16 mouse cellular contexts compared by ENCODE assay signal in genomic region chr8:39833251-39833650, GRCm38 (mm10).
A peak's percentile ranks its signal among the peaks of the same experiment; 100 is the strongest.
DNase-seq lines count a peak whose midpoint lies in the region.
"Had no signal": no experiment of that assay in that cellular context is flagged by ENCODE, and none has a peak within 500 bp of the region (broad histone marks: within the 10 kb centered on the region; RNA-seq: fewer than 3 reads in every experiment).

No protein-coding gene starts in this region.

- DNase-seq in frontal cortex, postnatal 36 days (ENCODE audit: low spot score in 2 of 2) = peak; percentile 6 to 56
- no peak for DNase-seq in frontal cortex, postnatal 14 days (ENCODE audit: low spot score in 2 of 2)
- DNase-seq in right cerebral cortex, adult 18-20 months = peak; percentile 40
- no peak for DNase-seq in right cerebral cortex, postnatal 14 days
- peak; percentile 10 to 84 for DNase-seq in left cerebral cortex, postnatal 25 days (ENCODE audit: low spot score in 2 of 2)
- DNase-seq in right cerebral cortex, postnatal 36 days (ENCODE audit: low spot score in 2 of 2) = peak; percentile 9 to 42
- DNase-seq in layer of hippocampus, adult 9-11 months = no peak
- DNase-seq in urinary bladder, postnatal 10 days (ENCODE audit: low spot score) = no peak
- DNase-seq: adrenal gland, adult 2 months; adrenal gland, postnatal 36 days; cerebellum, adult 11-12 months; cerebellum, adult 9-10 months; cerebellum, postnatal 25 days; gastrocnemius, postnatal 36 days; heart, adult 11 months; heart, postnatal 36 days had no signal

- intact Hi-C loops in left cerebral cortex, postnatal 25 days (cut with DNase I) = no loop called here

Comparison
In these comparisons a context has a peak if more than half of its experiments do, and no peak if none do; other contexts are left out.
1. DNase-seq: peak in frontal cortex, postnatal 36 days (2 of 2), right cerebral cortex, adult 18-20 months (single experiment), left cerebral cortex, postnatal 25 days (2 of 2) and right cerebral cortex, postnatal 36 days (2 of 2); none in frontal cortex, postnatal 14 days (0 of 2), right cerebral cortex, postnatal 14 days (single experiment), layer of hippocampus, adult 9-11 months (single experiment) and urinary bladder, postnatal 10 days (single experiment).